8 mouse cellular contexts compared by ENCODE assay signal in genomic region chr12:72053303-72053702, GRCm38 (mm10). TPM values are rescaled to one million over a fixed set of nuclear protein-coding genes. Genes with fewer than 3 reads are reported as not detected.
DNase-seq lines count a peak whose midpoint lies in the region; ATAC-seq and TF ChIP-seq lines count a peak whose summit lies in the region.

No protein-coding gene starts in this region.

- no peaks in the 10 kb centered on the region for H3K27me3 ChIP-seq in forebrain, postnatal 0 days (ENCODE audit: insufficient read depth, low read length)
- H3K27me3 ChIP-seq in forebrain, embryonic 11.5 days (ENCODE audit: control insufficient read depth, insufficient read depth, low read length): no peaks in the 10 kb centered on the region
- H3K27me3 ChIP-seq in limb, embryonic 14.5 days (ENCODE audit: control insufficient read depth, insufficient read depth, low read length): no peaks in the 10 kb centered on the region
- no peaks in the 10 kb centered on the region for H3K27me3 ChIP-seq in limb, embryonic 10.5 days (ENCODE audit: low read depth, poor library complexity, severe bottlenecking)

- H3K4me1 ChIP-seq in forebrain, postnatal 0 days (ENCODE audit: insufficient read depth): no peaks in the 10 kb centered on the region
- H3K4me1 ChIP-seq in forebrain, embryonic 11.5 days (replicated peaks; ENCODE audit: control insufficient read depth, insufficient read depth, low read length): no peaks in the 10 kb centered on the region
- no peaks in the 10 kb centered on the region for H3K4me1 ChIP-seq in limb, embryonic 14.5 days (ENCODE audit: control insufficient read depth, insufficient read depth, low read length)
- no peaks in the 10 kb centered on the region for H3K4me1 ChIP-seq in limb, embryonic 10.5 days

- no peak overlapping the region for H3K4me2 ChIP-seq in forebrain, postnatal 0 days (ENCODE audit: low read depth)
- H3K4me2 ChIP-seq in forebrain, embryonic 11.5 days (ENCODE audit: low read depth, low read length, severe bottlenecking): no peak overlapping the region
- no peak overlapping the region for H3K4me2 ChIP-seq in limb, embryonic 14.5 days (replicated peaks; ENCODE audit: low read depth, low read length, severe bottlenecking)

- peak; percentile 51 for TF ChIP-seq CTCF in forebrain, postnatal 0 days (IDR thresholded peaks at IDR 0.05; ENCODE audit: low read depth)

- 42% methylated on average over 6 of the region's 6 CpGs for WGBS in forebrain, postnatal 0 days
- 42% methylated on average over 6 of the region's 6 CpGs for WGBS in forebrain, embryonic 11.5 days
- WGBS in limb, embryonic 14.5 days: 34% methylated on average over 6 of the region's 6 CpGs
- 49% methylated on average over 6 of the region's 6 CpGs for WGBS in limb, embryonic 10.5 days

- no peak overlapping the region for H3K27ac ChIP-seq in forebrain, postnatal 0 days (ENCODE audit: low read depth, low read length)
- H3K27ac ChIP-seq in forebrain, embryonic 11.5 days (ENCODE audit: low read depth, low read length): no peak overlapping the region
- no peak overlapping the region for H3K27ac ChIP-seq in limb, embryonic 14.5 days (replicated peaks; ENCODE audit: low read depth, low read length)
- H3K27ac ChIP-seq in limb, embryonic 10.5 days: no peak overlapping the region

- H3K9ac ChIP-seq in forebrain, postnatal 0 days: no peak overlapping the region
- no peak overlapping the region for H3K9ac ChIP-seq in forebrain, embryonic 11.5 days (ENCODE audit: low read length)
- H3K9ac ChIP-seq in limb, embryonic 14.5 days (ENCODE audit: low read depth, low read length, severe bottlenecking): no peak overlapping the region

- H3K4me3 ChIP-seq in forebrain, postnatal 0 days (ENCODE audit: low read depth, low read length): no peak overlapping the region
- no peak overlapping the region for H3K4me3 ChIP-seq in forebrain, embryonic 11.5 days (ENCODE audit: low read depth, low read length)
- H3K4me3 ChIP-seq in limb, embryonic 14.5 days (replicated peaks; ENCODE audit: low read length): no peak overlapping the region
- H3K4me3 ChIP-seq in limb, embryonic 10.5 days: no peak overlapping the region

- ATAC-seq in forebrain, postnatal 0 days: no peak
- ATAC-seq in forebrain, embryonic 11.5 days (replicated peaks; ENCODE audit: low FRiP score): no peak
- no peak for ATAC-seq in limb, embryonic 14.5 days (ENCODE audit: low FRiP score, low read depth)

- TF ChIP-seq POLR2A in limb, embryonic 14.5 days (IDR thresholded peaks at IDR 0.05; ENCODE audit: borderline replicate concordance, extremely low read depth, insufficient read depth, insufficient read length): no peak

- DNase-seq in forebrain, postnatal 0 days: peak; percentile 20
- DNase-seq in forebrain, embryonic 11.5 days (ENCODE audit: low spot score): no peak
- DNase-seq in limb, embryonic 14.5 days (ENCODE audit: low spot score): peak; percentile 31
- DNase-seq in limb, embryonic 10.5 days (ENCODE audit: low spot score): no peak
- peak; percentile 55 for DNase-seq in brain, adult 2 months (ENCODE audit: low read depth, low spot score)
- DNase-seq in naive thymus-derived CD4-positive, alpha-beta T cell, adult 2 months (ENCODE audit: low read depth): peak; percentile 26
- no peak for DNase-seq in right cerebral cortex, postnatal 25 days
- DNase-seq in frontal cortex, postnatal 10 days (ENCODE audit: low spot score in 2 of 2): no peak

- no peaks in the 10 kb centered on the region for H3K36me3 ChIP-seq in forebrain, postnatal 0 days (ENCODE audit: insufficient read depth)
- no peaks in the 10 kb centered on the region for H3K36me3 ChIP-seq in forebrain, embryonic 11.5 days (ENCODE audit: control insufficient read depth, insufficient read depth, low read length)
- H3K36me3 ChIP-seq in limb, embryonic 14.5 days (ENCODE audit: control insufficient read depth, insufficient read depth, low read length): no peaks in the 10 kb centered on the region
- no peaks in the 10 kb centered on the region for H3K36me3 ChIP-seq in limb, embryonic 10.5 days

- no peaks in the 10 kb centered on the region for H3K9me3 ChIP-seq in forebrain, postnatal 0 days (ENCODE audit: low read length)
- H3K9me3 ChIP-seq in forebrain, embryonic 11.5 days (ENCODE audit: control insufficient read depth, low read length): no peaks in the 10 kb centered on the region; the same call in 1 of the 2 replicates
- H3K9me3 ChIP-seq in limb, embryonic 14.5 days (ENCODE audit: control insufficient read depth, low read length): no peaks in the 10 kb centered on the region
- H3K9me3 ChIP-seq in limb, embryonic 10.5 days (replicated peaks): no peaks in the 10 kb centered on the region

RNA-seq across cellular contexts. Expression of gene Gpr135, which starts 17.6 kb away (rescaled TPM):
- total RNA-seq in forebrain, postnatal 0 days (2014; rRNA removed): 16.5 and 17.4 TPM in 2 replicates
- polyA plus RNA-seq in forebrain, postnatal 0 days (2015; fragmentation: Nextera tagmentation; extraction: Ambion mirVana): 9.6 and 10.8 TPM in 2 replicates
- polyA plus RNA-seq in forebrain, embryonic 11.5 days (2014; fragmentation: Nextera tagmentation; extraction: Ambion mirVana): 0.68 and 0.76 TPM in 2 replicates
- 4.9 and 6.7 TPM in 2 replicates for polyA plus RNA-seq in limb, embryonic 14.5 days (2012; rRNA removed)
- 0.87 and 1.3 TPM in 2 replicates for polyA plus RNA-seq in limb, embryonic 14.5 days (2014; fragmentation: Nextera tagmentation; extraction: Ambion mirVana)
- 0.23 and 0.24 TPM in 2 replicates for polyA plus RNA-seq in limb, embryonic 10.5 days (2016; fragmentation: Nextera tagmentation; extraction: Ambion mirVana)

RNA-seq across cellular contexts. Expression of gene L3hypdh, which starts 31.9 kb away (rescaled TPM):
- total RNA-seq in forebrain, postnatal 0 days (2014; rRNA removed): 4.5 and 4.7 TPM in 2 replicates
- 11.6 and 14.2 TPM in 2 replicates for polyA plus RNA-seq in forebrain, postnatal 0 days (2015; fragmentation: Nextera tagmentation; extraction: Ambion mirVana)
- 7.4 and 8.3 TPM in 2 replicates for polyA plus RNA-seq in forebrain, embryonic 11.5 days (2014; fragmentation: Nextera tagmentation; extraction: Ambion mirVana)
- 26.8 and 31.8 TPM in 2 replicates for polyA plus RNA-seq in limb, embryonic 14.5 days (2012; rRNA removed)
- 20.5 and 21.4 TPM in 2 replicates for polyA plus RNA-seq in limb, embryonic 14.5 days (2014; fragmentation: Nextera tagmentation; extraction: Ambion mirVana)
- 7.4 and 9.9 TPM in 2 replicates for polyA plus RNA-seq in limb, embryonic 10.5 days (2016; fragmentation: Nextera tagmentation; extraction: Ambion mirVana)

RNA-seq across cellular contexts. Expression of gene Jkamp, which starts 32.1 kb away (rescaled TPM):
- total RNA-seq in forebrain, postnatal 0 days (2014; rRNA removed): 78.3 and 83.9 TPM in 2 replicates
- polyA plus RNA-seq in forebrain, postnatal 0 days (2015; fragmentation: Nextera tagmentation; extraction: Ambion mirVana): 87.8 and 117 TPM in 2 replicates
- 59.9 and 67.3 TPM in 2 replicates for polyA plus RNA-seq in forebrain, embryonic 11.5 days (2014; fragmentation: Nextera tagmentation; extraction: Ambion mirVana)
- 67.3 and 96.9 TPM in 2 replicates for polyA plus RNA-seq in limb, embryonic 14.5 days (2012; rRNA removed)
- 63.3 and 66.3 TPM in 2 replicates for polyA plus RNA-seq in limb, embryonic 14.5 days (2014; fragmentation: Nextera tagmentation; extraction: Ambion mirVana)
- polyA plus RNA-seq in limb, embryonic 10.5 days (2016; fragmentation: Nextera tagmentation; extraction: Ambion mirVana): 67.5 and 69.6 TPM in 2 replicates

Comparison
In these comparisons a context has a peak if more than half of its experiments do, and no peak if none do; other contexts are left out.
1. DNase-seq: peak in forebrain, postnatal 0 days (single experiment), limb, embryonic 14.5 days (single experiment), brain, adult 2 months (single experiment) and naive thymus-derived CD4-positive, alpha-beta T cell, adult 2 months (single experiment); none in forebrain, embryonic 11.5 days (single experiment), limb, embryonic 10.5 days (single experiment), right cerebral cortex, postnatal 25 days (single experiment) and frontal cortex, postnatal 10 days (0 of 2).